ENCODE assay signal across 8 mouse cellular contexts in the genomic region with DNA sequence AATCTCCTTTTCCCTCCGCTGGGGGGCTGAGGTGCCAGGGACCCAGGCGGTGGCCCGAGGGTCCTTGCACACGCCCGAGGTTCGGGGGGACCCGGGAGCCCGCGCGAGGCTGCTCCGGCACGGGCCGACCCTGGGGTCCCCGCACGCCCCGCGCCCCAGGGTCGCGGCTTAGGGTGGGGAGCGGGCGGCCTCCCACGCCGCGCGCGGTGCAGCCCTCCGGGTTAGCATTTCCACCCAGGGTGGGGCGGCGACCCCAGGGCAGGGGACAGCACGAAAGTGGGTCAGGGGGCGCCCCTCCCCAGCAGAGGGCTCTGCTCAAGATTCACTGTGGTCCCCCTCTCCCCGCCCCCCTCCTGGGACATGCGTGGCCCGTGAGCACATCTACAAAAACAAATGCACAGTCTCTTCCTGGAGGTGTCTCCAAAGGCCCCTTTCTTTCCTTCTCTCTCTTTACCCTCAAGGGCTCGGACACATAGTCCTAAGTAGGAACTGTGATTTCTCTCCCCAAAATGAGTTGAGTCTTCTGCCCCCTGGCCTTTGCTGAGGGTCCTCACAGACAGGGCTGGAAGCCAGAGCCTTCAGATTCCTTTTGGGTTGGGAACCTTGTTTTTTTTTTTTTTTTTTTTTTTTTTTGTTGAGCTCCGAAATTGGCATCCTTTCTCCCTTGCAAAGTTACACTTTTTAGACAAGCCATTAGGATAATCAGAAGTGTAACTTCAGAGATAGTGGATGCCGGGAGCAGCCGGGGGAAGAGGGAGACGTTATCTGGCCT. TPM values are rescaled to one million over a fixed set of nuclear protein-coding genes. Genes with fewer than 3 reads are reported as not detected.
DNase-seq lines count a peak whose midpoint lies in the region; ATAC-seq and TF ChIP-seq lines count a peak whose summit lies in the region.

No protein-coding gene starts in this region.

- in situ Hi-C loops in ES-E14 (cut with MboI; ENCODE audit: low sequenced_read_pairs in 2 of 2, unreplicated experiment in 2 of 2): no loop called here

- H3K9me3 ChIP-seq in ES-E14 (ENCODE audit: control insufficient read depth, insufficient read depth, low read depth, low read length): no peaks in the 10 kb centered on the region
- H3K9me3 ChIP-seq in embryonic facial prominence, embryonic 11.5 days (replicated peaks; ENCODE audit: control insufficient read depth, low read length): no peaks in the 10 kb centered on the region
- no peaks in the 10 kb centered on the region for H3K9me3 ChIP-seq in hindbrain, embryonic 14.5 days (ENCODE audit: control insufficient read depth, low read length)
- no peaks in the 10 kb centered on the region for H3K9me3 ChIP-seq in liver, embryonic 14.5 days (ENCODE audit: control insufficient read depth, low read length)
- H3K9me3 ChIP-seq in neural tube, embryonic 14.5 days (ENCODE audit: control insufficient read depth, low read length): no peaks in the 10 kb centered on the region

- peak overlapping the region; percentile 87 for H3K9ac ChIP-seq in ES-E14 (ENCODE audit: insufficient read depth, low read depth, low read length, poor library complexity, severe bottlenecking)
- H3K9ac ChIP-seq in embryonic facial prominence, embryonic 11.5 days (replicated peaks; ENCODE audit: low read length): peak overlapping the region; percentile 75
- peak overlapping the region; percentile 92 for H3K9ac ChIP-seq in hindbrain, embryonic 14.5 days
- H3K9ac ChIP-seq in liver, embryonic 14.5 days (replicated peaks): peak overlapping the region; percentile 92
- peak overlapping the region; percentile 95 for H3K9ac ChIP-seq in neural tube, embryonic 14.5 days (replicated peaks; ENCODE audit: low read depth, low read length)

- peak; percentile 13 for DNase-seq in gastrocnemius, postnatal 25 days
- no peak for DNase-seq in gastrocnemius, postnatal 14 days
- no peak for DNase-seq in ES-E14 (ENCODE audit: low read depth, low spot score)
- peak; percentile 21 for DNase-seq in embryonic facial prominence, embryonic 11.5 days (ENCODE audit: low spot score)
- DNase-seq in hindbrain, embryonic 14.5 days (ENCODE audit: low spot score): peak; percentile 28
- no peak for DNase-seq in liver, embryonic 14.5 days (ENCODE audit: low read depth in 3 of 3, low spot score in 3 of 3)

- WGBS in embryonic facial prominence, embryonic 11.5 days: 6% methylated on average over 38 of the region's 39 CpGs
- 10% methylated on average over 29 of the region's 39 CpGs for WGBS in hindbrain, embryonic 14.5 days
- WGBS in liver, embryonic 14.5 days (ENCODE audit: insufficient replicate concordance): 2% methylated on average over 37 of the region's 39 CpGs
- 13% methylated on average over 18 of the region's 39 CpGs for WGBS in neural tube, embryonic 14.5 days

- H3K4me1 ChIP-seq in ES-E14 (ENCODE audit: control insufficient read depth in 2 of 2, insufficient read depth in 2 of 2, low read length in 2 of 2, poor library complexity in 1 of 2): peaks cover 0 to 4% of the 10 kb centered on the region in 2 experiments; a peak in 1 of 4 replicates
- no peaks in the 10 kb centered on the region for H3K4me1 ChIP-seq in embryonic facial prominence, embryonic 11.5 days (ENCODE audit: control insufficient read depth, insufficient read depth, low read length)
- peaks cover 6% of the 10 kb centered on the region for H3K4me1 ChIP-seq in hindbrain, embryonic 14.5 days (replicated peaks; ENCODE audit: control insufficient read depth, insufficient read depth, low read length)
- H3K4me1 ChIP-seq in liver, embryonic 14.5 days (replicated peaks; ENCODE audit: control insufficient read depth in 2 of 2, insufficient read depth in 2 of 2, low read length in 1 of 2): peaks cover 0 to 10% of the 10 kb centered on the region in 2 experiments
- peaks cover 12% of the 10 kb centered on the region; the same call in 1 of the 2 replicates for H3K4me1 ChIP-seq in neural tube, embryonic 14.5 days (ENCODE audit: control insufficient read depth, insufficient read depth, low read length)

- H3K36me3 ChIP-seq in ES-E14 (ENCODE audit: control insufficient read depth, insufficient read depth, low read length, poor library complexity, severe bottlenecking): peaks cover 8% of the 10 kb centered on the region; the same call in 1 of the 2 replicates
- H3K36me3 ChIP-seq in embryonic facial prominence, embryonic 11.5 days (replicated peaks; ENCODE audit: control insufficient read depth, insufficient read depth, low read depth, low read length): no peaks in the 10 kb centered on the region; the same call in 1 of the 2 replicates
- H3K36me3 ChIP-seq in hindbrain, embryonic 14.5 days (replicated peaks; ENCODE audit: control insufficient read depth, insufficient read depth): peaks cover 22% of the 10 kb centered on the region
- H3K36me3 ChIP-seq in liver, embryonic 14.5 days (replicated peaks; ENCODE audit: control insufficient read depth, insufficient read depth, low read depth): no peaks in the 10 kb centered on the region; the same call in 1 of the 2 replicates
- no peaks in the 10 kb centered on the region for H3K36me3 ChIP-seq in neural tube, embryonic 14.5 days (ENCODE audit: control insufficient read depth, insufficient read depth, low read length)

- H3K27me3 ChIP-seq in embryonic facial prominence, embryonic 11.5 days (ENCODE audit: control insufficient read depth, insufficient read depth, low read length): no peaks in the 10 kb centered on the region
- no peaks in the 10 kb centered on the region for H3K27me3 ChIP-seq in hindbrain, embryonic 14.5 days (ENCODE audit: control insufficient read depth, insufficient read depth, low read length)
- peaks cover 19% of the 10 kb centered on the region for H3K27me3 ChIP-seq in liver, embryonic 14.5 days (ENCODE audit: control insufficient read depth, insufficient read depth, low read length)
- H3K27me3 ChIP-seq in neural tube, embryonic 14.5 days (ENCODE audit: control insufficient read depth, insufficient read depth, low read length): no peaks in the 10 kb centered on the region

- intact Hi-C loops in gastrocnemius, postnatal 14 days (cut with DNase I; ENCODE audit: low total_unique reads): no loop called here

- H3K4me3 ChIP-seq in ES-E14 (ENCODE audit: insufficient read depth in 1 of 2, low read depth in 1 of 2, low read length in 2 of 2, poor library complexity in 1 of 2, severe bottlenecking in 1 of 2): peak overlapping the region; percentile 95 to 100
- H3K4me3 ChIP-seq in embryonic facial prominence, embryonic 11.5 days (ENCODE audit: low read depth, low read length): peak overlapping the region; percentile 73
- peak overlapping the region; percentile 97 for H3K4me3 ChIP-seq in hindbrain, embryonic 14.5 days (replicated peaks; ENCODE audit: low read length)
- peak overlapping the region; percentile 92 to 97 for H3K4me3 ChIP-seq in liver, embryonic 14.5 days (ENCODE audit: insufficient read depth in 1 of 2, low read depth in 2 of 2, low read length in 2 of 2)
- H3K4me3 ChIP-seq in neural tube, embryonic 14.5 days (ENCODE audit: low read depth, low read length): peak overlapping the region; percentile 96

- H3K4me2 ChIP-seq in embryonic facial prominence, embryonic 11.5 days (ENCODE audit: low read depth, low read length): peak overlapping the region; percentile 99
- H3K4me2 ChIP-seq in hindbrain, embryonic 14.5 days (replicated peaks): peak overlapping the region; percentile 90
- H3K4me2 ChIP-seq in liver, embryonic 14.5 days (ENCODE audit: low read depth): peak overlapping the region; percentile 97
- H3K4me2 ChIP-seq in neural tube, embryonic 14.5 days (ENCODE audit: low read depth, low read length): peak overlapping the region; percentile 100

- TF ChIP-seq CTCF in liver, embryonic 14.5 days (IDR thresholded peaks at IDR 0.05; ENCODE audit: low read depth): 0 out of 2 replicates have a peak, but pooled peaks have one; percentile 5

- ATAC-seq in embryonic facial prominence, embryonic 11.5 days (replicated peaks; ENCODE audit: insufficient number of reproducible peaks, low FRiP score, low TSS enrichment, low read depth): peak; percentile 50; the same call in 1 of the 2 replicates
- ATAC-seq in hindbrain, embryonic 14.5 days (ENCODE audit: low FRiP score): peak; percentile 61
- peak; percentile 25; the same call in 1 of the 2 replicates for ATAC-seq in liver, embryonic 14.5 days (ENCODE audit: insufficient read depth)
- ATAC-seq in neural tube, embryonic 14.5 days (ENCODE audit: low read depth): peak; percentile 62
- no peak for ATAC-seq in megakaryocyte-erythroid progenitor cell, adult 5-6 weeks (replicated peaks; ENCODE audit: low FRiP score, low TSS enrichment, poor library complexity, severe bottlenecking)

- TF ChIP-seq EP300 in liver, embryonic 14.5 days (IDR thresholded peaks at IDR 0.05; ENCODE audit: low read depth): no peak

- H3K27ac ChIP-seq in ES-E14 (ENCODE audit: insufficient read depth, low read depth, low read length, poor library complexity, severe bottlenecking): peak overlapping the region; percentile 46; the same call in 1 of the 2 replicates
- peak overlapping the region; percentile 15; the same call in 1 of the 2 replicates for H3K27ac ChIP-seq in embryonic facial prominence, embryonic 11.5 days (replicated peaks; ENCODE audit: low read depth, low read length)
- H3K27ac ChIP-seq in hindbrain, embryonic 14.5 days: peak overlapping the region; percentile 82
- no peak overlapping the region; the same call in 1 of the 2 replicates for H3K27ac ChIP-seq in liver, embryonic 14.5 days
- peak overlapping the region; percentile 67 for H3K27ac ChIP-seq in neural tube, embryonic 14.5 days (ENCODE audit: low read depth, low read length)

TF ChIP-seq in ES-E14, 5 proteins besides CTCF, POLR2A, EP300 and RAD21:
- TF ChIP-seq HCFC1 (IDR thresholded peaks at IDR 0.05; ENCODE audit: borderline replicate concordance, insufficient read depth, low read length): no peak
- TF ChIP-seq ZNF384 (IDR thresholded peaks at IDR 0.05; ENCODE audit: low read depth, low read length): peak; percentile 82
- no peak for TF ChIP-seq ZC3H11A (IDR thresholded peaks at IDR 0.05; ENCODE audit: borderline replicate concordance, low read depth, low read length)
- no peak for TF ChIP-seq CHD2 (IDR thresholded peaks at IDR 0.05; ENCODE audit: low read depth, low read length)
- no peak for TF ChIP-seq MAFK (IDR thresholded peaks at IDR 0.05; ENCODE audit: insufficient read depth, low read depth, low read length)

RNA-seq across cellular contexts. Expression of a gene that starts 0.7 kb away (rescaled TPM):
- 10 to 100 TPM; 14.7 to 16.9 TPM for total RNA-seq in gastrocnemius, postnatal 25 days (2021)
- 10 to 100 TPM; 14.0 to 17.3 TPM for total RNA-seq in gastrocnemius, postnatal 14 days (2021)
- total RNA-seq in ES-E14 (2012; rRNA removed): 40.1 and 43.5 TPM in 2 replicates
- polyA plus RNA-seq in embryonic facial prominence, embryonic 11.5 days (2014; fragmentation: Nextera tagmentation; extraction: Ambion mirVana): 15.3 and 17.9 TPM in 2 replicates
- 18.4 and 18.9 TPM in 2 replicates for polyA plus RNA-seq in hindbrain, embryonic 14.5 days (2014; fragmentation: Nextera tagmentation; extraction: Ambion mirVana)
- polyA plus RNA-seq in liver, embryonic 14.5 days (2012; rRNA removed): 3.0 TPM in 2 replicates
- 5.6 and 6.0 TPM in 2 replicates for polyA plus RNA-seq in liver, embryonic 14.5 days (2014; fragmentation: Nextera tagmentation; extraction: Ambion mirVana)
- polyA plus RNA-seq in neural tube, embryonic 14.5 days (2014; fragmentation: Nextera tagmentation; extraction: Ambion mirVana): 21.4 and 23.9 TPM in 2 replicates
- total RNA-seq in megakaryocyte-erythroid progenitor cell, adult 5-6 weeks (2014; fragmentation: Nextera tagmentation): 30.8 and 37.3 TPM in 2 replicates
- 21.4 and 22.3 TPM in 2 replicates for total RNA-seq in megakaryocyte-erythroid progenitor cell, adult 5-6 weeks (2017)

Comparison
In these comparisons a context has a peak if more than half of its experiments do, and no peak if none do; other contexts are left out.
1. DNase-seq: peak in gastrocnemius, postnatal 25 days (single experiment), embryonic facial prominence, embryonic 11.5 days (single experiment) and hindbrain, embryonic 14.5 days (single experiment); none in gastrocnemius, postnatal 14 days (single experiment), ES-E14 (single experiment) and liver, embryonic 14.5 days (0 of 3).
2. Peak in every context shown above with its lines, with median percentiles within 50 percentile points of each other: H3K4me3 ChIP-seq, H3K9ac ChIP-seq and H3K4me2 ChIP-seq.